Mouse (Mus musculus) kidney, postnatal 14 days (tissue): ENCODE measurements around the gene Hoxc5.
A peak's percentile ranks its signal among the peaks of the same experiment; 100 is the strongest.

ENCODE experiments used
- DNase-seq: peaks from one replicate; pipeline ENCODE4 v3.0.0; 2022; ENCODE audit warnings: mixed read lengths

Hoxc5 gene

GRCm38 (mm10) chr15:102990461-102991397, 23.5 kb downstream of the Hoxc5 start, which contains the start of gene Hoxc8:
Hoxc8 (plus strand) TSS chr15:102990607.
- DNase-seq = peak; percentile 65

DNA sequence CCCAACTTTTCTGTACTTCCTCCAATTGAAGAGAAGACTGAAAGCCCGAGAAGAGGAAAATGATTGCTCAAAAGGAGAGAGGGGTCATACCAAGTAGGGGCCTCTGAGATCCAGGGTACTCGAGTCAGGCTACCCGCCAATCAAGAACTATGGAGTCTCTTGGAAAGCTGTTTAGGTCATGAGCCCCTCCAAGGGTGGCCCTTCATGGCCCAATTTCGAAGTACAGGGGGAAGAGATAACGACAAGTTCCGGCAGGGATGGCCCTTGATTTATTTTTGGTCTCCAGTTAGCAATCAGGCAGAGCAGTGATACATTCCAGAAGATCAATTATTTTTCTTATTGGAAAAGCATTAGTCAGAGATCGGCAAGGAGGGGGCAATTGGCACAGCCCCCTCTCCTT, 24.5 kb downstream of the Hoxc5 start:
- DNase-seq = no peak

DNA sequence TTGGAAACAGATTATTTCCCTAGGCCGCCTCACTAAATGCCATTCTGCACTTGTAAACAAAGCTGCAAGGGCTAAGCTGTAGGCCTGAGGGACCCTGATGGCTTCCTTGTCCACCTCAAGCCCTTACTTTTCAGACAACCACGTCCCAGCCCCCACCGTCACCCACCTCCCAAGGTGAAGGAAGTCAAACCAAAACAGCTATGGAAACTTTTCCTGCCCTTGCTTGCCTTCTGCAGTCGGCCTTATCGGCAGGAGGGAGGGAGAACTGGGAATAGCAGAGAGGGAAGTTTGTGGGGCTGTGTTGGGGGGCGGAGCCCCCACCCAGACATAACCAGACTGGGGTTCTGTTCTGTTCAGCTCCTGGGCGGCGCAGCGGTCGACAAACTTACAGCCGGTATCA, 25.0 kb downstream of the Hoxc5 start:
- no peak for DNase-seq

DNA sequence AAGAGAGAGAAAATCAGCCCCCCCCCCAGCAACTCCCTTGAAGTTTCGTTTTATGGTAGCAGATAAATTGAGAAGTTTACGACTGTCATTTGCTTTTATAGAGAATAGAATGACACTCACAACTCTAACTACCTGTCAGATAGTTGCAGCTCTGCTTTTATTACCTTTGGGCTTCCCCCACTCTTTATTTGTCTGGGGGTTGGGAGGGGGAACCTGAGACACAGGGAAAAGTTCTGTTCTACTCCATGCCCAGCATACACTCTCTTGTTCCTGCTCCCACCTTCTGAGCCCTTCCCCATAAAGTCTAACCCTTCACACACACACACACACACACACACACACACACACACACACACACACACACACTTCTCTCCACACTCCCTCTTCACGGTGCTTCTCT, 25.6 kb downstream of the Hoxc5 start:
- DNase-seq = no peak

DNA sequence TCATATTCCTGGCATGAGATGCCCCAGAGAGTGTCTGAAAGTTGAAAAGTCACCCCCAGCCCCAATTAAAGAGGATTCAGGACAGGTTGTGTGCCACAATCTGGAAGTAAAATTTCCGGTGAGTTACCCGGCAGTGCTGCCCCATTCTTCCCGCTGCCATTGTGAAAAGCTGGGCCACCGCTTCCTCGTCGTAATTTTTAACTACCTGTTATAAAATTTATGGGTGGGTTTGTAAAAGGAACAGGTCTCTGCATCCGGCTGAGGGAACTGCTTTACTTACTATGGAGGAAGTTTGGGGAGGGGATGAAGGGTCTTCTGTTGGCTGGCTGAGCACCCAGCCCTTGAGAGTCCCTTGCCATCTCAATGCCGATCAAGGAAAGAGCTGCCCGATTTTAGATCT, 29.3 kb downstream of the Hoxc5 start:
- DNase-seq = no peak

DNA sequence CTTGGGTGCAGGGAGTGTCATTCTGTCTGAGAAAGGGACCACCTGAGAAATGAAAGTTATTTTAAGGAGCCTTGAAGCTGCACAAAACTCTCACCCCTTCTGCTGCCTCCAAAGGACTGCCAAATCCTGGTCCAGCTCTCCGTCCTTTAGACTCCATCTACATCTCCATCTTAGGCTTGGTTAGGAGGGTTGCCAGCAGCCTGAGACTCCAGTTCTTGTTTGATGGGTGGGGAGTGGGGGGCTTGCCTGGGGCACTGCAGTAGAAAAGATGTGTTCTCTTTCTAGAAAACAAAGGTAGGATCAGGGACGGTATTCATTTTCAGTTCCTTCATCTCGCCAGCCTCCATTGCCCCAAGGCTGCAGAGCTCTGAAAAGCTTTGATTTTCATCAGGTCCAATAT, 30.2 kb downstream of the Hoxc5 start:
- DNase-seq = no peak

DNA sequence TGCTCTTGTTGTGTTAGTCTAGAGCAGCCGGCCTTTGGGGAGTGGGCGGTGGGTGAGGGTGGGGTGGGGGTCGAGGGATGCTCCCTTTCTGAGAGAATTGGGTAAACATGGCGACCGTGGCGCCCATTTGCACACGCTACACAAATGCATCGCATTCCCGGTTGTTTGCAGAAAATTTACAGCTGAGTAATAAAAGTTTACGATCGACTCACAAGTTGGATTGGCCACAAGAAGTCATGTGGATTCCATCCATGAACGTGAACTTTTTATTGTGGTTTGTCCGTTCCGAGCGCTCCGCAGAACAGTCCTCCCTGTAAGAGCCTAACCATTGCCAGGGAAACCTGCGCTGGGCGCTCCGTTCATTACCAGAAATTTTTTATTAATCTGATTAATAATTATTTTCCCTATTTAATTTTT, 30.7 kb downstream of the Hoxc5 start, which contains the start of gene Hoxc6:
TSS of gene Hoxc6 (plus strand) at position 319 of the 417 bp plus-strand sequence.
- DNase-seq = peak; percentile 79

DNA sequence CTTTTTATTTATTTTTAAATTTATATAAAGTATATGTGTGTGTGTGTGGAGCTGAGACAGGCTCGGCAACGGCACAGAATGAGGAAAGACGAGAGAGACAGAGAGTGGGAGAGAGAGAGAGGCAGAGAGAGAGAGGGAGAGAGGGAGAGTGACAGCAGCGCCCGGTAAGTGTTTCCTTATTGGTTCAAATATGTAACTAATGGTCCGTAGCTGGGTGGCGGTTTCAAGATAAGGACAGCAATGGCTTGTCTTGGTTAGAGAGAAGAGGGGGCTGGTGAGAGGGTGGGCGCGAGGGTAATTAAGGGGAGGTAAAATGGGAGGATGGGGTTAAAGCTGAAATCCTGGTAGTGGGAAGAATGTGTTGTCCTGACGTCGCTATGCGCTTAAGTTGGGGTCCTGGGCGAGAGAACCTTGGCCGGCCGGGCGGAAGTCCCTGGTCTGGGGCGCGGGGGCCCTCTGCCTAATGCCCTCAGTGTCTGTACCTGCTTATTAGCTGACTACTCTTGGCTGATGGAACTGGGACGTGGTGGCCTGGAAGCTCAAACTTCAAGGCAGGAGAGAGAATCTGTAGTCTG, 31.5 kb downstream of the Hoxc5 start:
- no peak for DNase-seq

GRCm38 (mm10) chr15:102999183-102999831, 32.1 kb downstream of the Hoxc5 start:
- DNase-seq = peak; percentile 94

DNA sequence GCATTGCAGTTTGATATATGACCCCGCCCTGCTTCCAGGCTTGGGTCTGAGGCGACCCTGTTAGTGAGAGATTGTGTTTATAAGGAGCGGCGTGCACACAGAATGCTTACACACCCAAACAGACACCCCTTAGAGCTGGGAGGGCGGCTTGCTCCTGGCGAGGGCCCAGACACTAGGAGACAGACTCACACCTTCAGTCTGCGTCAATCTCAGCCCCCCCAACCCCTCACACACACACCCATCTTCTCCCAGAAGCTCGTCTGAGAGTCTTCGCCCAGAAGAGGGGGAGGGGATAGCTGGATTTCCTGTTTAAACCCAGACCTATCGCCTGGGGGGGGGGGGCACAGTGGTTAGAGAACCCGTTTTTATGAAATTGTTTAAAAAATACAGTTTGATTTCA, 32.7 kb downstream of the Hoxc5 start:
- no peak for DNase-seq

- no peak for DNase-seq
Observed at GRCm38 (mm10) chr15:103000501-103000901, 33.3 kb downstream of the Hoxc5 start.

- DNase-seq = no peak
Observed at GRCm38 (mm10) chr15:103001370-103001769, 34.1 kb downstream of the Hoxc5 start.

GRCm38 (mm10) chr15:103002156-103002555, 34.9 kb downstream of the Hoxc5 start:
- DNase-seq = no peak

GRCm38 (mm10) chr15:103002821-103003448, 35.7 kb downstream of the Hoxc5 start:
- DNase-seq = no peak

GRCm38 (mm10) chr15:103005308-103005707, 38.1 kb downstream of the Hoxc5 start:
- no peak for DNase-seq

- no peak for DNase-seq
Observed at GRCm38 (mm10) chr15:103005797-103006196, 38.6 kb downstream of the Hoxc5 start.

DNA sequence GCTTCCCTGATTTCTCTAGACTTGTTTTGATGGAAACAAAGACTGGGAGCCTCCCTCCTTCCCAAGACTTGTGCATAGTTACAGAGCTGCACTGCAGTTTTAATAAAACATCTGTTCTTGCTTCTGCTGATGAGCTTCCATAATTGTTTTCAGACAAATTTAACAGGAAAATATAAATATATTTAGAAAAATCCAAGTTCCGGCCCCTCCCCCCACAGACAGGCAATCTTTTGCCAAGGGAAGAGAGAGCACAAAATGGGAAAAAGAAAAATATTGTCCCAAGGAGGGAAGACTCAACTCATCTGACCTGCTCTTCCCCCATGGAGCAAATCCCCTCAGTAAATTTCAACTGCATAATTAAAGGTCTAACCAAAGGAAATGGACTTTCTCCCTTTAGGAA, 39.1 kb downstream of the Hoxc5 start:
- DNase-seq = no peak

- no peak for DNase-seq
Observed at GRCm38 (mm10) chr15:103009265-103010111, 42.2 kb downstream of the Hoxc5 start.

GRCm38 (mm10) chr15:103010112-103010846, 43.0 kb downstream of the Hoxc5 start:
- DNase-seq = no peak

- no peak for DNase-seq
Observed at GRCm38 (mm10) chr15:103010847-103011555, 43.8 kb downstream of the Hoxc5 start.
